29 mouse cellular contexts compared by ENCODE assay signal in genomic region chr3:118852711-118853110, GRCm38 (mm10).
DNase-seq lines count a peak whose midpoint lies in the region; ATAC-seq lines count a peak whose summit lies in the region.
"Had no signal": no experiment of that assay in that cellular context is flagged by ENCODE, and none has a peak within 500 bp of the region (broad histone marks: within the 10 kb centered on the region; RNA-seq: fewer than 3 reads in every experiment).

No protein-coding gene starts in this region.

- H3K36me3 ChIP-seq in kidney, embryonic 16.5 days (ENCODE audit: insufficient read depth, low read length), result no peaks in the 10 kb centered on the region
- H3K36me3 ChIP-seq in kidney, embryonic 14.5 days (ENCODE audit: control insufficient read depth, insufficient read depth, low read length), result no peaks in the 10 kb centered on the region
- H3K36me3 ChIP-seq: embryonic facial prominence, embryonic 13.5 days; embryonic facial prominence, embryonic 15.5 days; forebrain, embryonic 10.5 days; forebrain, embryonic 12.5 days; G1E had no signal

- no peaks in the 10 kb centered on the region for H3K9me3 ChIP-seq in kidney, embryonic 16.5 days (ENCODE audit: low read length)
- no peaks in the 10 kb centered on the region for H3K9me3 ChIP-seq in kidney, embryonic 14.5 days (ENCODE audit: control insufficient read depth, low read length)
- H3K9me3 ChIP-seq: embryonic facial prominence, embryonic 13.5 days; embryonic facial prominence, embryonic 15.5 days; forebrain, embryonic 10.5 days; forebrain, embryonic 12.5 days had no signal

- no peak overlapping the region for H3K4me3 ChIP-seq in kidney, embryonic 16.5 days (ENCODE audit: low read length)
- no peak overlapping the region for H3K4me3 ChIP-seq in kidney, embryonic 14.5 days (ENCODE audit: low read length)
- H3K4me3 ChIP-seq: embryonic facial prominence, embryonic 13.5 days; embryonic facial prominence, embryonic 15.5 days; erythroblast, embryonic 14.5 days; forebrain, embryonic 10.5 days; forebrain, embryonic 12.5 days had no signal

- no peak overlapping the region for H3K4me2 ChIP-seq in kidney, embryonic 16.5 days (replicated peaks; ENCODE audit: low read depth, low read length)
- H3K4me2 ChIP-seq in kidney, embryonic 14.5 days (replicated peaks; ENCODE audit: low read depth, low read length), result no peak overlapping the region
- H3K4me2 ChIP-seq: embryonic facial prominence, embryonic 13.5 days; embryonic facial prominence, embryonic 15.5 days; forebrain, embryonic 12.5 days had no signal

- no peak overlapping the region for H3K9ac ChIP-seq in kidney, embryonic 16.5 days (replicated peaks; ENCODE audit: low read length)
- H3K9ac ChIP-seq in kidney, embryonic 14.5 days (ENCODE audit: low read depth, low read length), result no peak overlapping the region
- H3K9ac ChIP-seq: embryonic facial prominence, embryonic 13.5 days; embryonic facial prominence, embryonic 15.5 days; forebrain, embryonic 12.5 days had no signal

- no peak for ATAC-seq in kidney, embryonic 16.5 days (ENCODE audit: low FRiP score, low TSS enrichment)
- ATAC-seq in kidney, embryonic 14.5 days (ENCODE audit: low FRiP score, low TSS enrichment), result no peak
- ATAC-seq: activated CD4-positive, CD25-positive, alpha-beta regulatory T cell, adult 4 months; CD4-positive, CD25-positive, alpha-beta regulatory T cell, adult 4 months; forebrain, embryonic 14.5 days; forebrain, embryonic 16.5 days; Patski had no signal

- WGBS in kidney, embryonic 16.5 days, result 83% methylated on average over 5 of the region's 5 CpGs
- WGBS in kidney, embryonic 14.5 days, result 88% methylated on average over 5 of the region's 5 CpGs

- no peaks in the 10 kb centered on the region for H3K4me1 ChIP-seq in kidney, embryonic 16.5 days (ENCODE audit: insufficient read depth, low read length)
- no peaks in the 10 kb centered on the region for H3K4me1 ChIP-seq in kidney, embryonic 14.5 days (ENCODE audit: control insufficient read depth, insufficient read depth, low read length)
- H3K4me1 ChIP-seq: embryonic facial prominence, embryonic 15.5 days had no signal

- H3K27me3 ChIP-seq in kidney, embryonic 16.5 days (ENCODE audit: insufficient read depth, low read length), result no peaks in the 10 kb centered on the region
- H3K27me3 ChIP-seq in kidney, embryonic 14.5 days (ENCODE audit: control insufficient read depth, insufficient read depth, low read length), result no peaks in the 10 kb centered on the region
- H3K27me3 ChIP-seq: CH12.LX; embryonic facial prominence, embryonic 13.5 days; embryonic facial prominence, embryonic 15.5 days; forebrain, embryonic 12.5 days; Patski had no signal

- peak; percentile 3 for DNase-seq in kidney, adult 11 months
- DNase-seq in kidney, adult 8-10 months, result peak; percentile 1 to 35
- peak; percentile 8 to 32 for DNase-seq in kidney, postnatal 36 days
- DNase-seq in kidney, adult 18-20 months, result no peak
- DNase-seq: adrenal gland, adult 8-10 months; adrenal gland, postnatal 14 days; adrenal gland, postnatal 36 days; B cell, adult 2 months; cerebellum, adult 11 months; cerebellum, adult 18-20 months; cerebellum, adult 8-10 months; cerebellum, adult 9-11 months; cerebellum, postnatal 14 days; cerebellum, postnatal 36 days; embryo, embryonic 11 days had no signal

- H3K27ac ChIP-seq in kidney, embryonic 16.5 days (ENCODE audit: low read length), result no peak overlapping the region
- H3K27ac ChIP-seq in kidney, embryonic 14.5 days (ENCODE audit: low read depth, low read length), result no peak overlapping the region
- H3K27ac ChIP-seq: embryonic facial prominence, embryonic 13.5 days; embryonic facial prominence, embryonic 15.5 days; forebrain, embryonic 10.5 days; forebrain, embryonic 12.5 days had no signal
